Mouse (Mus musculus): ENCODE results near the gene Nkain2.

Gene Nkain2

GRCm38 (mm10) chr10:32576559-32577275, 313.5 kb downstream of the Nkain2 start:
- no peak for DNase-seq (ENCODE audit: low spot score in 2 of 2)

- no peak for DNase-seq (ENCODE audit: low spot score in 2 of 2)
Measured at GRCm38 (mm10) chr10:32557673-32558072, 332.6 kb downstream of the Nkain2 start.

GRCm38 (mm10) chr10:32536057-32536456, 354.2 kb downstream of the Nkain2 start:
- DNase-seq (ENCODE audit: low spot score in 2 of 2) = no peak

- DNase-seq (ENCODE audit: low spot score in 2 of 2) = no peak
Measured at GRCm38 (mm10) chr10:32510821-32511220, 379.4 kb downstream of the Nkain2 start.

GRCm38 (mm10) chr10:32494591-32495182, 395.6 kb downstream of the Nkain2 start:
- no peak for DNase-seq (ENCODE audit: low spot score in 2 of 2)

GRCm38 (mm10) chr10:32493600-32493999, 396.7 kb downstream of the Nkain2 start:
- no peak for DNase-seq (ENCODE audit: low spot score in 2 of 2)

- DNase-seq (ENCODE audit: low spot score in 2 of 2) = no peak
Measured at GRCm38 (mm10) chr10:32462726-32463125, 427.5 kb downstream of the Nkain2 start.

- DNase-seq (ENCODE audit: low spot score in 2 of 2) = no peak
Measured at GRCm38 (mm10) chr10:32439932-32440519, 450.2 kb downstream of the Nkain2 start.

GRCm38 (mm10) chr10:32414228-32414627, 476.0 kb downstream of the Nkain2 start:
- no peak for DNase-seq (ENCODE audit: low spot score in 2 of 2)

- no peak for DNase-seq (ENCODE audit: low spot score in 2 of 2)
Measured at GRCm38 (mm10) chr10:32411331-32411730, 478.9 kb downstream of the Nkain2 start.

- no peak for DNase-seq (ENCODE audit: low spot score in 2 of 2)
Measured at GRCm38 (mm10) chr10:32400961-32401360, 489.3 kb downstream of the Nkain2 start.

GRCm38 (mm10) chr10:32393859-32394521, 496.3 kb downstream of the Nkain2 start:
- no peak for DNase-seq (ENCODE audit: low spot score in 2 of 2)

- DNase-seq (ENCODE audit: low spot score in 2 of 2) = no peak
Measured at GRCm38 (mm10) chr10:32393326-32393725, 496.9 kb downstream of the Nkain2 start.

GRCm38 (mm10) chr10:32312754-32313153, 577.5 kb downstream of the Nkain2 start:
- DNase-seq (ENCODE audit: low spot score in 2 of 2) = no peak

- DNase-seq (ENCODE audit: low spot score in 2 of 2) = no peak
Measured at GRCm38 (mm10) chr10:32301024-32301597, 589.2 kb downstream of the Nkain2 start.

GRCm38 (mm10) chr10:32290487-32290886, 599.8 kb downstream of the Nkain2 start:
- no peak for DNase-seq (ENCODE audit: low spot score in 2 of 2)

- no peak for DNase-seq (ENCODE audit: low spot score in 2 of 2)
Measured at GRCm38 (mm10) chr10:32283690-32284089, 606.6 kb downstream of the Nkain2 start.

GRCm38 (mm10) chr10:32243266-32243882, 646.9 kb downstream of the Nkain2 start:
- no peak for DNase-seq (ENCODE audit: low spot score in 2 of 2)

- no peak for DNase-seq (ENCODE audit: low spot score in 2 of 2)
Measured at GRCm38 (mm10) chr10:32241168-32241567, 649.1 kb downstream of the Nkain2 start.

GRCm38 (mm10) chr10:32182951-32183350, 707.3 kb downstream of the Nkain2 start:
- DNase-seq (ENCODE audit: low spot score in 2 of 2) = no peak

GRCm38 (mm10) chr10:32091354-32091753, 798.9 kb downstream of the Nkain2 start:
- DNase-seq (ENCODE audit: low spot score in 2 of 2) = no peak

- DNase-seq (ENCODE audit: low spot score in 2 of 2) = no peak
Measured at GRCm38 (mm10) chr10:32060396-32060795, 829.9 kb downstream of the Nkain2 start.
